Mouse (Mus musculus): ENCODE measurements around the gene Foxn3.
A peak's percentile ranks its signal among the peaks of the same experiment; 100 is the strongest.

The Foxn3 gene

DNA sequence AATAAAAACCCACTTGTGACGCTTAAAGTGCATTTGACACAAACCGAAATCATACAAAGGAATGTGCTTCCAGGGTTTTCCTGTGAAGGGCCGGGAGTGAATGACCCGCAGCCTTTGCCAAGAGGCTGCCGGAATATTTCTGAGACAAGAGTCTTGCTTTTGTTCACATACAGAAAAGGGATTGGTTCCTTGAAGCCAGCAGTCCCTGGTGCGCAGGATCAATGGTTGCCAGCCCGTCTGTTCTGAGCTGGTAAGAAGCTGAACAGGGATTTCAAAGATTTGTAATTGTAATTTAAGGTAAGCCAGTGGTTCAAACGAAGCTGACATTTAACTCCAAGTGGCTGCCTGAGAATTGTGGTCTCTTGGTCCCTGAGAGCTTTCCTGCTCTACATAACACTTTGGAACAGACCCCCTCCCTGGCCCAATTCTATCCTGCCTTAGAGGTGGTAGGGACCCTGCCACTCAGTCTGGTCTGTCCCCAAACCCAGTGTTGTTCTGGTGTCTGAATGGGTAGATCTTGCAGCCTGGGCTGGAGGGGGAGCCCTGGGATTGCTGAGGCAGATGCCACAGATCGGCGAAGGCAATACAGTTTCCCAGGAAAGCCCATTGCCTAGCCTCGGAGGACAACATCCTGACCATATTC is 388.3 kb downstream of the Foxn3 start:
- DNase-seq (ENCODE audit: low spot score in 2 of 2), result no peak

DNA sequence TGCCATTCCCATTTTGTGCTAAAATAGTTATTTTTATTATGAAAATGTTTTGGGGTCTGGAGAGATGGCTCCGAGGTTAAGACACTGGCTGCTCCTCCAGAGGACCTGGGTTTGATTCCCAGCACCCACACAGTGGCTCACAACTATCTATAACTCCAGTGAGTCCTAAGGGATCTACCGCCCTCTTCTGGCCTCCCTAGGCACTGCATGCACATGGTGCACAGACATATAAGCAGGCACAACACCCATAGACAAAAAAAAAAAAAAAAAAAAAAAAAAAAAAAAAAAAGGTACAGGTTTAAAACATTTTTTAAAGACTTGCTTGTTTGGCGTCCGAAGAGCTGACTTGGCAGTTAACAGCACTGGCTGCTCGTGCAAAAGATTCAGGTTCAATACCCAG is 391.2 kb downstream of the Foxn3 start:
- DNase-seq (ENCODE audit: low spot score in 2 of 2), result no peak

DNA sequence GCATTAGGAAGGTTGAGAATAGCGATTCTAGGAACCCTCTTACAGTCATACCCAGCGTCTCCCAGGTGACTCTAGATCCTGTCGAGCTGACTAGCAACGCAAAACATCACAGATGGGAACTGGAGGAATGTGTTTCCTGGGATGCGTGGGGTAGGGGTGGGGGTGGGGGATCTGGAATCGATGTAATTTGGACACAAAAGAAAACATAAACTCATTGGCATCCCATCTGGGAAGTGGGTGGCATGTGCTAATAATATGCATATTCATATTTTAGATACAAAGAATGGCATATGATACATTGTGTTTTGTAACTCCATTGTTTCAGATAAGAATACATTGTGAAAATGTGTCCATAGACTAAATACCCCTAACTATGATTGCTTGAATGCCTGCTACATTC is 393.5 kb downstream of the Foxn3 start:
- no peak for DNase-seq (ENCODE audit: low spot score in 2 of 2)

DNA sequence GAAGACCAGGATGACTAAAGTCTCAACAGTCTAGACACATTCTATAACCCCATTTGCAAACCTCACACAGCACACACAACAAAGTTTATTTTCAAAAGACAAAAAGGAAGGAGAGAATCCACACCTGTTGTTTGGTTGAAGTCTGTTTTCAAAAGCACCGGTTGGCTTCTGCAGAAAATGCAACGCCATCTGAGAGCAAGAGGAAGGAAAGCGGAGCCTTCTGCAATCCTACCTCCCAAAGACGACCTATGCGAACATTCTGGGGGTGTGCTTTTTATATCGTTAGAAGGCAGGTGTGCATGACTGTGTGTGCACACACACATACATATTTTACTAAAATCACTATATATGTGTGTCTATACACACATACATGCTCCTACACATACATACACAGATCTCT is 397.3 kb downstream of the Foxn3 start:
- no peak for DNase-seq (ENCODE audit: low spot score in 2 of 2)

DNA sequence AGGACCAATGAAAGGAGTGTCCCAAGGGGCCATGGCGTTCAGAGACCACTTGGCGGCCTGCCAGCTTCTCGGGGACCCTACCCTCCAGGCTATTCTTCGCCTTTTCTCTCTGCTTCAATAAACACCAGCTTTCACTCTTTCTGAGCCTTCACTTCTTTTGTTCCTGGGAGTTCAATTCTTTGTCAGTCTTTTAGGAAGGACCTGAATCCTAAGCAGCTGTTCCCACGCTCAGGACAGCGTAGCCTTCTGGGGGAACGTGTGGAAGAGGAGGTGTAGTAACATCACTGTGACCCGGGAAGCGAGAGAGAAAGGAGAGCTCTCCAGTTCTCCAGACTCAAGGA is 400.1 kb downstream of the Foxn3 start:
- DNase-seq (ENCODE audit: low spot score in 2 of 2), result no peak

DNA sequence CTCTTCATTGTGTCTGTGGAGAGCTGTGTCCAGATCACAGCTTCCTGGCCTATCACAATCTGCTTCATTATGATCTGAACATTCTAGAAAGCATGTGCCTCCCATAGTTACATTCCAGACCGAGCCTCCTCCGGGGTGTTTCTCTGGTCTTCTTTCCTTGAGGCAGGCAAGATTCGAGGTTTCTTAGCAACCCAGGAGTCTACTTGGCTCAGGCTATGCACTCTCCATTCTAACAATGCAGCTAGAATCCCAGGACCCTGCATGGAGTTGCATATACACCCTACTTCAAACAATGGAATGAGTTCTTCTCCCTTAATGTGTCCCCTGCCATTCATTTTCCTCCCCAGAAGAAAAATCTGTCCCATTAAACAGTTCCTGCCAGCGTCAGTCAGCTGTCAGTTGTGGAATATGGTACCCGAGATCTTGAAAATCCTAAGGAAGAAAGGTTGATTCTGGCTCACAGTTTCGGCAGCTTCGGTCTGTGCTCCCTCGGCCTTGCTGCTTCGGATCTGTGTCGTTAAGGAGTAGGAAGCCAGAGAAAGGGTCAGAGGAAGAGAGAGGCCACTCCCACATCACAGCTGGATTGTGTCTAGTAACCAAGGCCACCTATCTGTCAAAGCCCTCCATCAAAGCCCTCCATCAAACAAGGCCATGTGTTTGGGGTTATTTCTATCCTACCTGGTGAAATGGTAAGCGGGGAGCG is 400.6 kb downstream of the Foxn3 start:
- no peak for DNase-seq (ENCODE audit: low spot score in 2 of 2)

DNA sequence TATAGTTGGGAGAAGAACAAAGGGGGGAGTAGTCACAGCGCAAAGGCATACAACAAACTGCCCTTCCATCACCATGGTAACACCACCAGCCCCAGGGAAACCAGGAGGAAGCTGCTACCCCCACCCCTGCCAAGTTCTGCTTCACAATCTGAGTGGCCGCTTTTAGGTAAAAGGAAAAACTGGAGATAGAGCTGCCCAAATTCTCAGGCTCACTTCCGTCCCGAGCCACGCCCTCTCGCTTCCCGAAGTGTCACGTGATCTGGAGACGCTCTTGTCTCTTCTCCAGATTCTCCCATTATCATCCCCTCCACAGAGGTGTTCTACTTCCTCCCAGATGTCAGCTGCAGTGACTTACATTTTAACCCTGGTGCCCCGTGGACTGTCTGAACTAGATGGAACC is 401.2 kb downstream of the Foxn3 start:
- peak in 1 of 2 experiments; percentile 16 for DNase-seq (ENCODE audit: low spot score in 2 of 2)

DNA sequence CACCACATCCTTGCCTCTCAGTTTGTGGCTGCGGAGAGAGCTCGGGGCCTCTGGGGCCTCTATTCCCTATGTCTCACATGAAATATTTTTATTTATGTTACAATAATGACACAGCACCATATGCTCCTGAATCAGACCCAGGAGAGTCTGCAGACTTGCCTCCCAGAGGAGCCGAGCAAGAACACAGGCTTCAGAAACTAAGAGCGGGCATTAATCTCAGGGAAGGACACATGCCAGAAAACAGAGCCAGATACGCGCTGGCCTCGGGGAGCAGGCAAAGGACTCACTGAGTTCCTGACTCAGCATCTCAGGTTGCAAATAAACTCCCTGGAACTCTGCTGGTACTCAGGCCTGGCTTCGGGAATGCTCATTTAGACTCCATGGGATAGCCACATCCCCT is 403.3 kb downstream of the Foxn3 start:
- DNase-seq (ENCODE audit: low spot score in 2 of 2), result no peak

DNA sequence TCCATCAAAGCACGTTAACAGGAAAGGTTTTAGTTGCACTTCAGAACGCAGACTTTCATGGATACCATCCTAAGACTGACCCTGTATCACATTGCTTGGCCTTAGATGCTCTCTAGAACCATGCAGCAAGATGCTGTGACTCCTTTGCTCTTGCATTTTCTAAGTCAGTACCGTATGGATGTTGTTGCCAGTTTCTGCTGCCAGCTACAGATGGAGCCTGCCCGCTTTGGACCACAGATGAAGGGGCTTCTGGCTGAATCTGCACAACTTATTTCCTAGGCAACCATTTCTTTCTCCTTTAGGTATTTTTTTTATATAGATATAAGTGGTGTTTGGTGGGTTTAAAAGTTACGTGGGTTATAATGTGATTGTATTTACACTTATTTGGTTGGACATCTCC is 407.5 kb downstream of the Foxn3 start:
- no peak for DNase-seq (ENCODE audit: low spot score in 2 of 2)

DNA sequence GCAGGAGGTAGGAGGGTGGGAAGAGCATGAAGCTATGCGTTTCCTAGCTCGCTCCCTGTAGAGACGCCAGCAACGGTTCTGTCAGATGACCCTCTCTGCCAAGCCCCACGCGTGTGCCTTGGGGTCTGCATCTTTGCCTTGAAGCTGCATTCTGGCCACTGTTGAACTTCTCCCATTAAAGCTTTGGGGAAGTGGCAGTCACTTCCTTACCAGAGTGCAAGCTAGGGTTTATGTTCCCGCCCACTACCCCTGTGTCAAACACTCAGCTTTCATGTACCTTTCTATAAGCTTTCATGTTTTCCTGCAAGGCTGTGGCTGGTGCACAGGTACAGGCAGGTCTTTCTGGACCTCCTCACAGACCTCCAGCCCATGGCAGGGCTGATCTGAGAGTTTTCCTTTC is 409.2 kb downstream of the Foxn3 start:
- no peak for DNase-seq (ENCODE audit: low spot score in 2 of 2)

DNA sequence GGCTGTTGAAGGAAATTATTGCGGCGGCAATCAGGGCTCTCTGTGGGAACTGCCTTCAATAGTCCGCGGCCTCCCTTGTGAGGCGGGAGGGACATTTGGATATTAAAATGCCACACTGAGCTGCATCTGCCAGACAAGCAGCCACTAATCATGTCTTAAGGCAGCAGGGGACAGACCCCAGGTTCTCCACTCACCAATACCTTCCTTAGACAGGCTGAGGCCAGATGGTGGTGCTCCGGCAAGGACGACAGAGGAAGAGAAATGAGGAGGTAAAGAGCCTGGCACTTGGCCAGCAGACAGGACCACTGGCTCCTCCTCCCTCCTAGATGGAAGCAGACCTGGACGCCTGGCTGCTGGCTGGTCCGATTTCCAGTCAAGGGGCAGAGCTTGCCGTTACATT is 409.7 kb downstream of the Foxn3 start:
- no peak for DNase-seq (ENCODE audit: low spot score in 2 of 2)

DNA sequence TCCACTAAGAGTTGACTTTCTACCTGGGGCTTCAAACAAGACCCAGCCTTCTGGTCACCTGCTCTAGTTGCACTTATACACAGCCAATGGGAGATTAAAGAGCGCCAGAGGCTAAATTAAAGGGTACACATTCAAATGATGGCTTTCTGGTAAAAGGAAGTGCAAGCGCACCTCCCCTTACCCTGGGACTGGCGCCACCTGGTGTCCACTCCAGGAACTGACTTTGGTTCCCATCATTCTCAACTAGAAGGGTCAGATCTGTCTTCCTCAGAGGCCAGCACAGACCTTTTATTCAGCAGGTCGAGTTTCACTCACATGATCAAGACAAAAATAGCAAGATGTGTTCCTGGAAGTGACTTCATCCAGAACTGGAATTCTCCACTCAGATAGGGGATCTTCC is 413.3 kb downstream of the Foxn3 start:
- peak; percentile 17 to 28 for DNase-seq (ENCODE audit: low spot score in 2 of 2)

DNA sequence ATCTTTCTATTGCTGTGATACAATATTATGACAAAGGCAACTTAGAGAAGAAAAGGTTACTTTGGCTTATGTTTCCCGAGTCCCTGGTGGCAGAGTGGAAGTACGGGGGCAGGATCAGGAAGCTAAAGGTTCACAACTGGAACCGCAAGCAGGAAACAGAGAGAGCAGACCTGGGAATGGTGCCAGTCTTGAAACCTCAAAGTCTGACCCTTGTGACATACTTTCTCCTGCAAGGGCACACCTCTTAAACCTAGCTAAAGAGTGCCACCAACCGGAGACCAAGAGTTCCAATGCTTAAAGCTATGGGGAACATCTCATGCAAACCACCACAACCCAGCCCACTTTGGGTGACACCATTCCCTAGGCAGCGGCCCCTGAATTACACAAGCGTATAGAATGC is 414.2 kb downstream of the Foxn3 start:
- no peak for DNase-seq (ENCODE audit: low spot score in 2 of 2)

Measured in heart, adult 9 months (tissue).